Mouse (Mus musculus): ENCODE data around the gene H2-T3. TPM values are rescaled to one million over a fixed set of nuclear protein-coding genes. Genes with fewer than 3 reads are reported as not detected.

H2-T3 gene
- polyA plus RNA-seq, 1 experiment = 1.7 TPM

- H3K36me3 ChIP-seq (ENCODE audit: control insufficient read depth, insufficient read depth, low read length) = no peaks in the 10 kb centered on the region
- 6% methylated on average over 9 of the region's 9 CpGs for WGBS
- H3K27ac ChIP-seq (ENCODE audit: control insufficient read depth, insufficient read depth, low read length) = no peak overlapping the region
- DNase-seq = no peak
- TF ChIP-seq POLR2A (IDR thresholded peaks at IDR 0.05; ENCODE audit: control insufficient read depth, extremely low read depth, insufficient read depth, low read length, poor library complexity) = no peak
- no peak for TF ChIP-seq CTCF (IDR thresholded peaks at IDR 0.05; ENCODE audit: borderline replicate concordance, control insufficient read depth, extremely low read depth, insufficient read depth, low read length, poor library complexity)
- no peak overlapping the region for H3K4me3 ChIP-seq (ENCODE audit: control insufficient read depth, insufficient read depth, low read length)
- H3K4me1 ChIP-seq (replicated peaks; ENCODE audit: control insufficient read depth, insufficient read depth, low read length) = peaks cover 6% of the 10 kb centered on the region
- peaks cover 12% of the 10 kb centered on the region for H3K27me3 ChIP-seq (ENCODE audit: control insufficient read depth, insufficient read depth, low read length)
These were observed 35.2 kb upstream of the H2-T3 start for GRCm38 (mm10) chr17:36225231-36225824.

- no peak for TF ChIP-seq CTCF (IDR thresholded peaks at IDR 0.05; ENCODE audit: borderline replicate concordance, control insufficient read depth, extremely low read depth, insufficient read depth, low read length, poor library complexity)
- TF ChIP-seq POLR2A (IDR thresholded peaks at IDR 0.05; ENCODE audit: control insufficient read depth, extremely low read depth, insufficient read depth, low read length, poor library complexity) = no peak
- Histone ChIP-seq H3K27ac (ENCODE audit: control insufficient read depth, insufficient read depth, low read length) (no peak overlapping the region), H3K4me3 (ENCODE audit: control insufficient read depth, insufficient read depth, low read length) (no peak overlapping the region), H3K36me3 (ENCODE audit: control insufficient read depth, insufficient read depth, low read length) (no peaks in the 10 kb centered on the region), H3K27me3 (ENCODE audit: control insufficient read depth, insufficient read depth, low read length) (peaks cover 12% of the 10 kb centered on the region), H3K4me1 (replicated peaks; ENCODE audit: control insufficient read depth, insufficient read depth, low read length) (peaks cover 6% of the 10 kb centered on the region)
- DNase-seq = no peak
- WGBS = 41% methylated on average over 3 of the region's 3 CpGs
These were observed 34.4 kb upstream of the H2-T3 start for GRCm38 (mm10) chr17:36224451-36224850.

GRCm38 (mm10) chr17:36218594-36219155, 28.6 kb upstream of the H2-T3 start:
- peaks cover 16% of the 10 kb centered on the region for H3K27me3 ChIP-seq (ENCODE audit: control insufficient read depth, insufficient read depth, low read length)
- H3K4me3 ChIP-seq (ENCODE audit: control insufficient read depth, insufficient read depth, low read length) = no peak overlapping the region
- no peaks in the 10 kb centered on the region for H3K36me3 ChIP-seq (ENCODE audit: control insufficient read depth, insufficient read depth, low read length)
- no peak for DNase-seq
- H3K4me1 ChIP-seq (replicated peaks; ENCODE audit: control insufficient read depth, insufficient read depth, low read length) = 0 out of 2 replicates have a peak, but pooled peaks cover 7% of the 10 kb centered on the region
- TF ChIP-seq CTCF (IDR thresholded peaks at IDR 0.05; ENCODE audit: borderline replicate concordance, control insufficient read depth, extremely low read depth, insufficient read depth, low read length, poor library complexity) (no peak), POLR2A (IDR thresholded peaks at IDR 0.05; ENCODE audit: control insufficient read depth, extremely low read depth, insufficient read depth, low read length, poor library complexity) (no peak)
- no peak overlapping the region for H3K27ac ChIP-seq (ENCODE audit: control insufficient read depth, insufficient read depth, low read length)
- WGBS = 46% methylated on average over 5 of the region's 5 CpGs

GRCm38 (mm10) chr17:36215586-36215985, 25.5 kb upstream of the H2-T3 start:
- WGBS = 9% methylated on average over 20 of the region's 20 CpGs
- DNase-seq = no peak
- Histone ChIP-seq H3K27ac (ENCODE audit: control insufficient read depth, insufficient read depth, low read length) (no peak overlapping the region), H3K36me3 (ENCODE audit: control insufficient read depth, insufficient read depth, low read length) (no peaks in the 10 kb centered on the region), H3K4me1 (replicated peaks; ENCODE audit: control insufficient read depth, insufficient read depth, low read length) (0 out of 2 replicates have a peak, but pooled peaks cover 7% of the 10 kb centered on the region), H3K4me3 (ENCODE audit: control insufficient read depth, insufficient read depth, low read length) (no peak overlapping the region), H3K27me3 (ENCODE audit: control insufficient read depth, insufficient read depth, low read length) (peaks cover 12% of the 10 kb centered on the region; the same call in 1 of the 2 replicates)
- TF ChIP-seq CTCF (IDR thresholded peaks at IDR 0.05; ENCODE audit: borderline replicate concordance, control insufficient read depth, extremely low read depth, insufficient read depth, low read length, poor library complexity) (no peak), POLR2A (IDR thresholded peaks at IDR 0.05; ENCODE audit: control insufficient read depth, extremely low read depth, insufficient read depth, low read length, poor library complexity) (no peak)

GRCm38 (mm10) chr17:36206846-36207245, 16.8 kb upstream of the H2-T3 start:
- TF ChIP-seq CTCF (IDR thresholded peaks at IDR 0.05; ENCODE audit: borderline replicate concordance, control insufficient read depth, extremely low read depth, insufficient read depth, low read length, poor library complexity) (no peak), POLR2A (IDR thresholded peaks at IDR 0.05; ENCODE audit: control insufficient read depth, extremely low read depth, insufficient read depth, low read length, poor library complexity) (no peak)
- H3K4me1 ChIP-seq (replicated peaks; ENCODE audit: control insufficient read depth, insufficient read depth, low read length) = peaks cover 10% of the 10 kb centered on the region; the same call in 1 of the 2 replicates
- no peak for DNase-seq
- no peaks in the 10 kb centered on the region; the same call in 1 of the 2 replicates for H3K27me3 ChIP-seq (ENCODE audit: control insufficient read depth, insufficient read depth, low read length)
- no peaks in the 10 kb centered on the region for H3K36me3 ChIP-seq (ENCODE audit: control insufficient read depth, insufficient read depth, low read length)
- H3K4me3 ChIP-seq (ENCODE audit: control insufficient read depth, insufficient read depth, low read length) = no peak overlapping the region
- H3K27ac ChIP-seq (ENCODE audit: control insufficient read depth, insufficient read depth, low read length) = no peak overlapping the region

DNA sequence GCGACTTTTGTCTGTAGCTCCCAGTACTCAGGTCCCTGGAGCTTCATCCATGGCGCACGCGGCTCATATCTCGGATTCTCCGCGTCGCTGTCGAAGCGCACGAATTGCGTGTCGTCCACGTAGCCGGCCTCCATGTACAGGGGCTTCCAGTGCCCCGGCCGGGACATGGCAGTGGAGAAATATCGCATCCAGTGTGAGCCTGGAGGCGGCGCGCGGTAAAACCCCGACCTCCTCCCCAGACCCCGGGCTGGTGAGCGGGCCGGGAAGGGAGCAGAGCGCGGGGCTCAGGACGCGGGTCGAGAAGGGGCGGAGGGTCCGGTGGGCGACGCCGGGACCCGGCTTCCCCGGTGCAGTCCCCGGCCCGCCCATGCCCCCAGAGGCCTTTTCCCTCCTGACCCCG, 15.8 kb upstream of the H2-T3 start:
- Histone ChIP-seq H3K36me3 (ENCODE audit: control insufficient read depth, insufficient read depth, low read length) (no peaks in the 10 kb centered on the region), H3K4me3 (ENCODE audit: control insufficient read depth, insufficient read depth, low read length) (peak overlapping the region; percentile 39), H3K27ac (ENCODE audit: control insufficient read depth, insufficient read depth, low read length) (no peak overlapping the region), H3K27me3 (ENCODE audit: control insufficient read depth, insufficient read depth, low read length) (no peaks in the 10 kb centered on the region; the same call in 1 of the 2 replicates), H3K4me1 (replicated peaks; ENCODE audit: control insufficient read depth, insufficient read depth, low read length) (peaks cover 10% of the 10 kb centered on the region; the same call in 1 of the 2 replicates)
- DNase-seq = no peak
- 2% methylated on average over 41 of the region's 41 CpGs for WGBS
- TF ChIP-seq CTCF (IDR thresholded peaks at IDR 0.05; ENCODE audit: borderline replicate concordance, control insufficient read depth, extremely low read depth, insufficient read depth, low read length, poor library complexity) (no peak), POLR2A (IDR thresholded peaks at IDR 0.05; ENCODE audit: control insufficient read depth, extremely low read depth, insufficient read depth, low read length, poor library complexity) (no peak)
